Mouse (Mus musculus): ENCODE results near the gene Rnf135. TPM values are rescaled to one million over a fixed set of nuclear protein-coding genes. Genes with fewer than 3 reads are reported as not detected.
A peak's percentile ranks its signal among the peaks of the same experiment; 100 is the strongest.

The Rnf135 gene
- polyA plus RNA-seq, 1 experiment from 2014 or later, result 10.1 TPM

DNA sequence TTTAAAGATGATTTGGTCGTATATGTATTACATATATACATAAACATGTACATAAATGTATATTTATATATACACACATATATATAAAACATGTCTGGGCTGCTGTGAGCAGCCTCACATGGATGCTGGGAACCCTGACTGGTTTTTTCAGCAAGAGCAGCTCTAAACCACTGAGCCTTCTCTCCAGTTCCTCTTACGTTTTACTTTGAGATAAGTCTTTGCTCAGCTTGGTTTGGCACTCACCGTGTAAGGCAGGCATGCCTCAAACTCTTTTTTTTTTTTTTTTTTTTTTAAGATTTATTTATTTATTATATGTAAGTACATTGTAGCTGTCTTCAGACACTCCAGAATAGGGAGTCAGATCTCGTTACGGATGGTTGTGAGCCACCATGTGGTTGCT is 33.1 kb upstream of the Rnf135 start:
- WGBS, result 67% methylated on average over 5 of the region's 5 CpGs
- H3K27me3 ChIP-seq (replicated peaks), result peaks cover 16% of the 10 kb centered on the region
- no peaks in the 10 kb centered on the region for H3K36me3 ChIP-seq
- H3K9me3 ChIP-seq, result no peaks in the 10 kb centered on the region
- H3K9ac ChIP-seq, result no peak overlapping the region
- H3K27ac ChIP-seq, result no peak overlapping the region
- no peaks in the 10 kb centered on the region for H3K4me1 ChIP-seq (replicated peaks)
- no peak overlapping the region for H3K4me2 ChIP-seq (replicated peaks)
- H3K4me3 ChIP-seq (replicated peaks), result no peak overlapping the region
- no peak for ATAC-seq

DNA sequence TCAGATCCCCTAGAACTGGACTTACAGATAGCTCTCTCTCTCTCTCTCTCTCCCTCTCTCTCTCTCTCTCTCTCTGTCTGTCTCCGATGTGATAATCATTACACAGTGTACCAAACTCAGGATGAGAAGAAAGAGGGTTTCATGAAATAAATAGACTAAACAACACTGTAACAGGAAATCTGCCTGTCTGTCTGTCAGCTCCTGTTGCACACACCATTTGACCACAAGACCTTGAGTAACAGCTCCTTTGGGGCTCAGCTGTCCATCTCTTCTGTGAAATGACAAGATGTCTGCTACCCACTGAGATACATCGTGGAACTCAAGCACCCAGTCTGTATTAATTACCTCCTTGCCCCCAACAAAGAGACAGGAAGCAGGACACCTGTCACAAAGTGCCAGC is 32.1 kb upstream of the Rnf135 start:
- Histone ChIP-seq H3K4me1 (replicated peaks) (no peaks in the 10 kb centered on the region), H3K4me2 (replicated peaks) (no peak overlapping the region), H3K36me3 (no peaks in the 10 kb centered on the region), H3K4me3 (replicated peaks) (no peak overlapping the region), H3K27me3 (replicated peaks) (peaks cover 16% of the 10 kb centered on the region), H3K9ac (no peak overlapping the region), H3K9me3 (no peaks in the 10 kb centered on the region), H3K27ac (0 out of 2 replicates have a peak overlapping the region, but pooled peaks have one; percentile 6)
- no peak for ATAC-seq
- WGBS, result 52% methylated on average over 2 of the region's 2 CpGs

DNA sequence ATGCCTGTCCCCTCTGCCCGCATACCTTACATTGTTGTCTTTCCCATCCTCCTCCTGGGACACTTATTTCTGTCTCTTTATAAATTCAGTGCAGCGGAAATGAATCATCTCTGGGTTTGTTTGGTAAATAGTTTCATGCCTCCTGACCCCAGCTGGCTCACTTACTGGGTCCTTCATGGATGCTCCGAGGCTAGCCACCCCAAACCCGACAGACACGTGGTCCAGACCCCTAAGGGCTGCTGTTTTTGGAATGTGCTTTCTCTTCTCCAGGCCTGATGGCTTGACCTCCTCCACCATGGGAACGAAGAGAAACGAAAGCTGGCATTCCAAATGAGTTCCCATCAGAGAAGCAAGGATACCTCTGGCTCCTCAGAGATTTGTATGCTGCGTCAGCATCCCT is 31.3 kb upstream of the Rnf135 start:
- Histone ChIP-seq H3K4me2 (replicated peaks) (no peak overlapping the region), H3K27me3 (replicated peaks) (peaks cover 16% of the 10 kb centered on the region), H3K36me3 (no peaks in the 10 kb centered on the region), H3K9ac (no peak overlapping the region), H3K9me3 (no peaks in the 10 kb centered on the region), H3K4me3 (replicated peaks) (no peak overlapping the region), H3K4me1 (replicated peaks) (no peaks in the 10 kb centered on the region), H3K27ac (no peak overlapping the region)
- 62% methylated on average over 8 of the region's 8 CpGs for WGBS
- ATAC-seq, result no peak

DNA sequence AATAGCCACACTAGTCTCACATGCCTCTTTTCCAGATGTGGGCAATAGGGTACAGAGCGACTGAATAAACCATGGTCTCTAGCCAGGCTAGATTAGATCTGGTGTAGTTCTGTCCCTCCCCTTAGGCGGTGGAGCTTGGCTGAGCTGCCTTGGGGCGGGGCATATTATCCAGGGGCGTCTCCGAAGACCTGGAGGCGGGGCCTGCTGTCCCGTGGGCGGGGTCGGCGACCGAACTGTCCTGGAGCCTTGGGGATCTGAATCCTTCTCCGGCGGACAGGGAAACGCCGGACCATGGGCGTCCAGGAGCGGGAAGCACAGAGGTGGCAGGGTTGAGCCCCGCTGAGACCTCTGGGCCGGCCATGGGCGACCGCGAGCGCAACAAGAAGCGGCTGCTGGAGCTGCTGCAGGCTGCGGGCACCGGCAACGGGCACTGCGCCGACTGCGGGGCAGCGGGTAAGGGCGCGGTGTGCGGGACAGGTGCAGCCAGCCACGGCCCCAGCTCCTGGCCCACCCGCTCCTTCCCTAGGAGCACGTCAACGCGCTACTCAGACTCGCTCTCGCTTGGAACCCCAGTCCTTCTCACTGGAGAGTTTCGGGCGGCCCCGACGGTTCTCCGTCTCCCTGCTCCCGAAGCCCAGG is 29.7 kb upstream of the Rnf135 start, which contains the start of gene Adap2:
Adap2 (plus strand) TSS at position 249 of the 639 bp plus-strand sequence.
- peak within 1 kb of the TSS; percentile 56 for H3K4me3 ChIP-seq (replicated peaks)
- peaks cover 16% of the 10 kb centered on the region for H3K27me3 ChIP-seq (replicated peaks)
- 1% methylated on average over 47 of the region's 47 CpGs for WGBS
- H3K9ac ChIP-seq, result peak within 1 kb of the TSS; percentile 53
- ATAC-seq, result peak; percentile 97
- no peaks in the 10 kb centered on the region for H3K4me1 ChIP-seq (replicated peaks)
- H3K27ac ChIP-seq, result no peak within 1 kb of the TSS
- no peaks in the 10 kb centered on the region for H3K9me3 ChIP-seq
- peak within 1 kb of the TSS; percentile 87 for H3K4me2 ChIP-seq (replicated peaks)
- no peaks in the 10 kb centered on the region for H3K36me3 ChIP-seq

DNA sequence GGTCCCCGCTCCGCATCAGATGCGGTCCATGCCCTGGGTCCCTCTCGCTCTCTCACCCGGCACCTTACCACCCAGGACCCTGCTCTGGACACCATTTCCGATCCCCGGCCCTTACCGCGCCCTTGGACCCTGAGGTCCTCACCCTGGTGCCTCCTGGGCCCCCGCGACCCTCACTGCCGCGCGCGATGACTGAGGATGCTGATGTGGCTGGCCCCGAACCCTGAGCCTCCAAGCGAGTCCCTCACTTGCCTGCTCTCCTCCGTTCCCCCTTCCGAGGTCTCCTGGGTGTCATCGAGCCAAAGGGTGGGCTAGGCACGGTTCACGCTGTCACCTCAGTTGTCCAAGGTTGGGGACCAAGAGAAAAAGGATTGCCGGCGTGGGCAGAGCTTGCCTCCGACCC is 29.1 kb upstream of the Rnf135 start:
- WGBS, result 33% methylated on average over 25 of the region's 25 CpGs

DNA sequence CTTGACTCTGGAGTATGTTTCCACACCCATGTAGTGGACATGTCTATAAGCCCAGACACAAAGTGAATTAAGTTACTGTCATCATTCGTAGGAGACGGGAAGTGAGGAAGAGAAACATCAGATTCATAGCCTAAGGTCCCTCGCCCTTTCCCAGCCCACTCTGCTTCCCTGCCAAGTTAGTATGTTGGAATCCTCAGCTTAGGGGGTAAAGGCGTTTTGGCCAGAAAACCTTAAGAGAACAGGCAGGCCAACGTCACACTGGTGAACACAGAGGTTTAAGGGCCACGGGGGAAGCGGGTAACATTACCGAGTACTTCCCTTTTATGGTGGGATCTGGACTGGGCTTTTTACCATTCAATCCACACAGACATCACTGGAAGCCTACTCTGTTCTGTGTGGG is 28.1 kb upstream of the Rnf135 start:
- no peak overlapping the region; the same call in 1 of the 2 replicates for H3K4me2 ChIP-seq (replicated peaks)
- no peak overlapping the region for H3K27ac ChIP-seq
- no peaks in the 10 kb centered on the region for H3K4me1 ChIP-seq (replicated peaks)
- ATAC-seq, result no peak
- H3K36me3 ChIP-seq, result no peaks in the 10 kb centered on the region
- 78% methylated on average over 8 of the region's 8 CpGs for WGBS
- H3K4me3 ChIP-seq (replicated peaks), result no peak overlapping the region
- no peak overlapping the region for H3K9ac ChIP-seq
- no peaks in the 10 kb centered on the region for H3K9me3 ChIP-seq
- peaks cover 16% of the 10 kb centered on the region for H3K27me3 ChIP-seq (replicated peaks)

More for the DNA sequence above, 29.1 kb upstream of the Rnf135 start:
- Histone ChIP-seq H3K9me3 (no peaks in the 10 kb centered on the region), H3K9ac (peak overlapping the region; percentile 53), H3K27ac (no peak overlapping the region), H3K4me2 (replicated peaks) (peak overlapping the region; percentile 87), H3K27me3 (replicated peaks) (peaks cover 16% of the 10 kb centered on the region), H3K36me3 (no peaks in the 10 kb centered on the region), H3K4me3 (replicated peaks) (peak overlapping the region; percentile 56), H3K4me1 (replicated peaks) (no peaks in the 10 kb centered on the region)
- 0 out of 2 replicates have a peak, but pooled peaks have one; percentile 5 for ATAC-seq

DNA sequence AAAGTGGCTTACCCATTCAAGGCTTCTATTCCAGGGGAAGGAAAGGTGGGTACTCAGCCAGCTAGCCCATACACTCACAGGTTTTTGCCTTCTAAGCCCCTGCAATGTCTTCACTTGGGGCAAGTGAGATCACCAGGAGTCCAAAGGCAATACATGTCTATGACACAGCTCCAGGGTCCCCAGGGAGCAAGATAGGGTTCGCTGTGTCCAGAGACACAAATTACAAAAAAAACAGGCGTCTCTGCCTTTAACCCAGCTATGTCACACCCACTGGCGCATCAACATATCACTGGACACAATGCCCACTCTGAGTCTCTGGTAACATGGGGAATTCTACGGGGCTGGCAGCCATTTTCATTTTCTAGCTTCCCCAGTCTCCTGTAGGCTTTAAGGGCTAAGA is 27.7 kb upstream of the Rnf135 start:
- ATAC-seq, result no peak
- H3K27ac ChIP-seq, result no peak overlapping the region
- no peak overlapping the region for H3K4me3 ChIP-seq (replicated peaks)
- no peaks in the 10 kb centered on the region for H3K36me3 ChIP-seq
- no peaks in the 10 kb centered on the region for H3K9me3 ChIP-seq
- 88% methylated on average over 4 of the region's 4 CpGs for WGBS
- no peak overlapping the region; the same call in 1 of the 2 replicates for H3K4me2 ChIP-seq (replicated peaks)
- peaks cover 16% of the 10 kb centered on the region for H3K27me3 ChIP-seq (replicated peaks)
- no peaks in the 10 kb centered on the region for H3K4me1 ChIP-seq (replicated peaks)
- H3K9ac ChIP-seq, result no peak overlapping the region

DNA sequence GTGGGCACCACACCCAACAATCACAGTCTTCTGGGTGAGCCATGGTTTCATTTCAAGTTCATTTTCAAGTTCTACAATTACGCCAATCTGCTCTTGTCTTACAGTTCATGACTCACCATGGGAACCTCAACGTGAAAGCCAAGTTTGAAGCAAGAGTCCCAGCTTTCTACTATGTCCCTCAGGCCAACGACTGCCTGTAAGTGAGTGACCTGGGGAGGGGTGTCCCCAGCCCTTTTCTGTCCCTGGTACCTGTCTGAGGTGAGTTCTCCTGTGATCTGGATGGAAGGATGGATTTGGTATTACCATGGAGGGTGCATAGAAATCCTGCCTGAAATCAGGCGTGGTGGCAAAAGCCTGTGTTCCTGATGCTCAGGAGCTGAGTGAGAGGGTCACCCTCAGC is 26.8 kb upstream of the Rnf135 start:
- WGBS, result 81% methylated on average over 4 of the region's 4 CpGs
- Histone ChIP-seq H3K9ac (no peak overlapping the region), H3K9me3 (no peaks in the 10 kb centered on the region), H3K4me1 (replicated peaks) (no peaks in the 10 kb centered on the region), H3K4me3 (replicated peaks) (no peak overlapping the region), H3K36me3 (no peaks in the 10 kb centered on the region), H3K27me3 (replicated peaks) (peaks cover 13% of the 10 kb centered on the region), H3K4me2 (replicated peaks) (no peak overlapping the region), H3K27ac (no peak overlapping the region)
- ATAC-seq, result no peak

DNA sequence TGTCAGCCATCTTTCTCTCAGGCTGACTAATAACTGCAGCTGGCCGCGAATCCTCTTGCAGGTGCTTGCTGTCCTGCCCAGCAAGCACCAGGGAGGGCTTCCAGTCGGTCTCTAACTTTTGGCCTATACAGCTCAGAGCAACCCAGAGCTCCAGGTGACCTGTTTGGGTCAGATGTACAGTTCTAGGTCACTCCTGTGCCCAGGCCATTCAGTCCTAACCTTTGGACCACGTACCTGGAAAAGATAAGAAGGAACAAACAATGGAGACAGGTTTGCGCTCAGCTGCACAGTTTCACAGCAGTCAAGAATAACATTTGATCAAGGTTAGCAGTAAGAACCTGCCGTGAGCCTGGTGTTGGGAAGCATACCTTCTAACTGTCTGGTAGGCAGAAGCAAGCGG is 24.6 kb upstream of the Rnf135 start:
- Histone ChIP-seq H3K9me3 (no peaks in the 10 kb centered on the region), H3K4me2 (replicated peaks) (no peak overlapping the region), H3K36me3 (no peaks in the 10 kb centered on the region), H3K4me1 (replicated peaks) (no peaks in the 10 kb centered on the region), H3K9ac (no peak overlapping the region), H3K27me3 (replicated peaks) (peaks cover 13% of the 10 kb centered on the region), H3K4me3 (replicated peaks) (no peak overlapping the region), H3K27ac (no peak overlapping the region)
- peak; percentile 49; the same call in 1 of the 2 replicates for ATAC-seq
- WGBS, result 66% methylated on average over 7 of the region's 7 CpGs

DNA sequence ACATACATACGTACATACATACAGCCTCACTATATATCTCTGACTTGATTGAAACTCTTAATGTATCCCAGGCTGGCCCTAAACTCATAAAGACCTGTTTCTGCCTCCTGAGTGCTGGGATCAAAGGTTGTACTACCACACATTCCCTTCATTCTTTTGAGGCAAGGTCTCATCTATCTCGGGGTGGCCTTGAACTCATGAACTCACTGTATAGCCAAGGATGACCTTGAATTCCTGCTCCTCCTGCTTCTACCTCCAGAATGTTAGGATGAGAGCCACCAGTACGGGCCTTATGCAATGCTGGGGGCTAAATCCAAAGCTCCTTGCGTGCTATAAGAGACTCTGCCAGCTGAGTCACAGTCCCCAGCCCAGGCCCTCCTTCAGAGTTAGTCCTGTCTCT is 22.6 kb upstream of the Rnf135 start:
- H3K9ac ChIP-seq, result no peak overlapping the region
- H3K4me1 ChIP-seq (replicated peaks), result no peaks in the 10 kb centered on the region
- 75% methylated on average over 4 of the region's 4 CpGs for WGBS
- no peak overlapping the region for H3K4me2 ChIP-seq (replicated peaks)
- H3K36me3 ChIP-seq, result no peaks in the 10 kb centered on the region
- no peak overlapping the region for H3K4me3 ChIP-seq (replicated peaks)
- H3K9me3 ChIP-seq, result no peaks in the 10 kb centered on the region
- ATAC-seq, result no peak
- no peak overlapping the region for H3K27ac ChIP-seq
- no peaks in the 10 kb centered on the region for H3K27me3 ChIP-seq (replicated peaks)

DNA sequence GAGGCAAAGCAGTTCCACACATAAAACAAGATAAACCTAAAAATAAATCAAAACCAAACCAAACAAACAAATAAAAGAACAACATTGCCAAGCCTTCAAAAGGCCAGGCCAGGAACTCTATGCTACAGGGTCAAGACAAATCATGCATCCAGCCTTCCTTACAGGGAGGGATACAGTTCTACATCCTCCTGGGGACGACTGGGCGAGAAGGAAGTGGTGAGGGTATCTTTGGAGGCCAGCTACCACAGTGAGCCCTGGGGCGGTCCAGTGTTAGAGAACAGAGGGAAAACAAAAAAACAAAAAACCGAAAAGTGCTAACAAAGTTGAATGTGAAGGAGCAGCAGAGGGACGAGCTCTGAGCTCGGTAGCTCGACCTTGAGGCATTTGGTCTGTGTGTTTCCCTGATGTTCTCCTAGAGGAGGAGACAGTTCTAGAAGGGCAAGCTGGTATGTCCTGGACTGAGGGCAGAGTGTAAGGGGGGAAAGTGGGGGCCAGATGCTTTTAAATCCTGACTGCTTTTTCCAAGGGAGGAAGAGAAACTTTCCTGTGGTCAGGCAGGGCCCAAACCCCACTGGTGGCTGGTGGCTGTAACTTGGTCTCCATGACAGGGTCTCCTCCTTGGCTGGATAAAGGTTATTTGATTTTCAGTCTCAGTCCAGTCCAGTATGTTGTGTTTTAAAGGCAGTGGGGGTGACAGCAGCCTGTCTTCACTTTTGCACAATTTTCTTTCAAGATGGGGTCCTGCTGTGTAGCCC is 20.1 kb upstream of the Rnf135 start:
- 63% methylated on average over 7 of the region's 7 CpGs for WGBS
- Histone ChIP-seq H3K9me3 (no peaks in the 10 kb centered on the region), H3K27ac (no peak overlapping the region), H3K4me2 (replicated peaks) (no peak overlapping the region), H3K4me3 (replicated peaks) (no peak overlapping the region), H3K9ac (no peak overlapping the region), H3K36me3 (no peaks in the 10 kb centered on the region), H3K27me3 (replicated peaks) (no peaks in the 10 kb centered on the region), H3K4me1 (replicated peaks) (no peaks in the 10 kb centered on the region)
- ATAC-seq, result no peak

DNA sequence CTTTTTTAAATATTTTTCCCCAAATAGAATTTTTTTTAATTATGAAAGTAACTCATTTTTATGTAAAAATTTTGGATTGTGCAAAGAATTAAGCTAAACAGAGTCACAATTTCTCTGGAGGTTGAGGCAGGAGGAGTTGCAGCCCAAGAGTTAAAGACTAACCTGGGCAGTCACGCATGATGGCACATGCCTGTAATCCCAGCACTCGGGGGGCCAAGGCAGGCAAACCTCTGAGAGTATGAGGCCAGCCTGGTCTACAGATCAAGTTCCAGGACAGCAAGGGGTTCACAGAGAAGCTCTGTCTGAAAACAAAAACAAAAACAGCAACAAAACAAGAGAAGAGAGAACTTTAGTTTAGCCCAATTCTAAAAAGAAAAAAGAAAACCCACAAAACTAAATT is 19.4 kb upstream of the Rnf135 start:
- Histone ChIP-seq H3K4me3 (replicated peaks) (no peak overlapping the region), H3K27ac (no peak overlapping the region), H3K9ac (no peak overlapping the region), H3K27me3 (replicated peaks) (no peaks in the 10 kb centered on the region), H3K9me3 (no peaks in the 10 kb centered on the region), H3K4me2 (replicated peaks) (no peak overlapping the region), H3K36me3 (no peaks in the 10 kb centered on the region), H3K4me1 (replicated peaks) (no peaks in the 10 kb centered on the region)
- WGBS, result 72% methylated on average over 2 of the region's 2 CpGs
- ATAC-seq, result no peak

DNA sequence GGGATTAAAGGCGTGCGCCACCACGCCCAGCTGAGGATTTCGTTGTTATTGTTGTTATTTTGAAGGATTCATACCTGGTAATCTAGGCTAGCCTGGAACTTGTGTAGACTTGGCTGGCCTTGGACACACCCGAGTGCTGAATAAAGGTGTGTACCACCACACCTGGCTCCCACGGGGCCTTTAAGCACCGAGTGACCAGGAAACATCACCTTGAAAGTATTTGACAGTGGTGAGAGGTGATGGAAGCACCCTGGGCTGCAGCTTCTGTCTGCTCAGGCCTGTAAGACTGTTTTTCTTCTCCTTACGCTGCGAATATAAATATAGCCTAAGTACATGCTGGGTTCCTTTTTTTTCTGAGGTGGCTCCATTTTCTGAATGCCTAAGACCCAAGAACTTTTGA is 15.5 kb upstream of the Rnf135 start:
- H3K27me3 ChIP-seq (replicated peaks), result no peaks in the 10 kb centered on the region
- H3K9ac ChIP-seq, result no peak overlapping the region
- H3K27ac ChIP-seq, result no peak overlapping the region
- H3K36me3 ChIP-seq, result no peaks in the 10 kb centered on the region
- WGBS, result 84% methylated on average over 9 of the region's 9 CpGs
- no peak for ATAC-seq
- no peaks in the 10 kb centered on the region for H3K4me1 ChIP-seq (replicated peaks)
- no peak overlapping the region for H3K4me2 ChIP-seq (replicated peaks)
- no peaks in the 10 kb centered on the region for H3K9me3 ChIP-seq
- H3K4me3 ChIP-seq (replicated peaks), result no peak overlapping the region

All from intestine, embryonic 15.5 days (tissue).